19 mouse cellular contexts compared by ENCODE assay signal in genomic region chr12:17174134-17174893, GRCm38 (mm10). TPM values are rescaled to one million over a fixed set of nuclear protein-coding genes. Genes with fewer than 3 reads are reported as not detected.
A peak's percentile ranks its signal among the peaks of the same experiment; 100 is the strongest.
DNase-seq lines count a peak whose midpoint lies in the region; TF ChIP-seq lines count a peak whose summit lies in the region.
"Had no signal": no experiment of that assay in that cellular context is flagged by ENCODE, and none has a peak within 500 bp of the region (broad histone marks: within the 10 kb centered on the region; RNA-seq: fewer than 3 reads in every experiment).

No protein-coding gene starts in this region.

- TF ChIP-seq CTCF in gastrocnemius, adult 2 months (IDR thresholded peaks at IDR 0.05), result no peak
- TF ChIP-seq CTCF in layer of hippocampus, adult 2 months (conservative IDR thresholded peaks at IDR 0.05), result no peak

- DNase-seq in gastrocnemius, adult 2 months, result peak; percentile 67
- no peak for DNase-seq in gastrocnemius, postnatal 25 days
- DNase-seq in layer of hippocampus, adult 2 months (ENCODE audit: low spot score in 2 of 2), result no peak
- DNase-seq in layer of hippocampus, adult 9-11 months, result no peak
- DNase-seq in 3134 (ENCODE audit: extremely low read depth, insufficient read length, low spot score), result peak; percentile 17
- DNase-seq in gastrocnemius, postnatal 36 days, result peak; percentile 13 to 16
- DNase-seq in layer of hippocampus, postnatal 14 days (ENCODE audit: low spot score in 2 of 2), result no peak
- DNase-seq: adrenal gland, postnatal 14 days; cerebellum, adult 18-20 months; cerebellum, postnatal 36 days; heart, postnatal 14 days; kidney, adult 9 months; lung, postnatal 10 days; right cerebral cortex, adult 18-20 months; spleen, adult 18-20 months; thymus, adult 18-20 months had no signal

- intact Hi-C loops in gastrocnemius, adult 2 months (cut with DNase I), result no loop called here
- intact Hi-C loops in gastrocnemius, postnatal 36 days (cut with DNase I), result no loop called here

- H3K27ac ChIP-seq in gastrocnemius, adult 2 months, result peak overlapping the region; percentile 80
- peak overlapping the region; percentile 90 for H3K27ac ChIP-seq in layer of hippocampus, adult 2 months
- H3K27ac ChIP-seq: embryonic facial prominence, embryonic 10.5 days; liver, embryonic 15.5 days had no signal

- peak overlapping the region; percentile 72 for H3K4me3 ChIP-seq in gastrocnemius, adult 2 months
- peak overlapping the region; percentile 76 for H3K4me3 ChIP-seq in layer of hippocampus, adult 2 months
- H3K4me3 ChIP-seq: embryonic facial prominence, embryonic 10.5 days; liver, embryonic 15.5 days had no signal

RNA-seq across cellular contexts. Expression of gene Kcnf1, which starts 2.4 kb away (rescaled TPM):
- total RNA-seq in gastrocnemius, adult 2 months (2021), result 10 to 100 TPM in 1 of 2 experiments, 1 to 10 TPM in 1; 4.2 to 15.5 TPM
- total RNA-seq in gastrocnemius, postnatal 25 days (2021), result 1 to 10 TPM in 1 of 2 experiments, under 1 TPM in 1; 0.43 to 4.8 TPM
- total RNA-seq in layer of hippocampus, adult 2 months (2021), result 10 to 100 TPM; 36.5 to 36.8 TPM
- 1 to 10 TPM; 2.2 to 2.9 TPM for total RNA-seq in gastrocnemius, postnatal 36 days (2021)
- total RNA-seq in layer of hippocampus, postnatal 14 days (2021), result 10 to 100 TPM; 23.6 to 27.9 TPM
- total RNA-seq: megakaryocyte, adult 5-6 weeks had no signal

Comparison
In these comparisons a context has a peak if more than half of its experiments do, and no peak if none do; other contexts are left out.
1. DNase-seq: peak in gastrocnemius, adult 2 months (single experiment), 3134 (single experiment) and gastrocnemius, postnatal 36 days (2 of 2); none in gastrocnemius, postnatal 25 days (single experiment), layer of hippocampus, adult 2 months (0 of 2), layer of hippocampus, adult 9-11 months (single experiment) and layer of hippocampus, postnatal 14 days (0 of 2).